Mouse (Mus musculus) thymus, adult 2 months (tissue): ENCODE measurements around the gene Pnck. TPM values are rescaled to one million over a fixed set of nuclear protein-coding genes. Genes with fewer than 3 reads are reported as not detected.

ENCODE experiments used
- DNase-seq: peaks from one replicate; pipeline ENCODE4 v3.0.0; 2021
- H3K27ac ChIP-seq: fragments of 200-500 bp; 2 replicates; pipeline ENCODE4 v1.5.1; 2012; ENCODE audit warnings: low read length, control low read depth; ENCODE audit not compliant: control insufficient read depth, insufficient read depth
- H3K27me3 ChIP-seq: fragments of 200-500 bp; 2 replicates; pipeline ENCODE4 v1.6.1; 2012; ENCODE audit warnings: mild to moderate bottlenecking, low read length, moderate library complexity, mixed read lengths; ENCODE audit not compliant: control insufficient read depth, insufficient read depth
- H3K36me3 ChIP-seq: fragments of 200-500 bp; 2 replicates; pipeline ENCODE4 v1.6.1; 2012; ENCODE audit warnings: mild to moderate bottlenecking, low read length, moderate library complexity; ENCODE audit not compliant: control insufficient read depth, insufficient read depth
- H3K4me1 ChIP-seq: fragments of 200-500 bp; replicated peaks from 2 replicates; pipeline ENCODE4 v1.6.1; 2012; ENCODE audit warnings: low read length; ENCODE audit not compliant: control insufficient read depth, insufficient read depth
- H3K4me3 ChIP-seq: fragments of 200-500 bp; 2 replicates; pipeline ENCODE4 v1.5.1; 2012; ENCODE audit warnings: mild to moderate bottlenecking, low read length, control low read depth, moderate library complexity; ENCODE audit not compliant: control insufficient read depth, insufficient read depth
- CTCF ChIP-seq: fragments of 200-500 bp; IDR thresholded peaks from 2 replicates; pipeline ENCODE4 v1.5.1; 2012; ENCODE audit warnings: mild to moderate bottlenecking, control low read depth, low read length, moderate library complexity, borderline replicate concordance; ENCODE audit not compliant: control insufficient read depth, poor library complexity, insufficient read depth; ENCODE audit errors: extremely low read depth
- POLR2A ChIP-seq: fragments of 200-500 bp; IDR thresholded peaks from 2 replicates; pipeline ENCODE4 v1.6.1; 2012; ENCODE audit warnings: mild to moderate bottlenecking, low read length, control low read depth, moderate library complexity; ENCODE audit not compliant: control insufficient read depth, poor library complexity, insufficient read depth; ENCODE audit errors: extremely low read depth
- WGBS: fragments of 180-500 bp; shearing (Covaris S2); methylation state at CpG from one replicate; pipeline ENCODE4 v1.1.7; 2018; 5-methylcytosine and 5-hydroxymethylcytosine counted together
- polyA plus RNA-seq: library from polyadenylated mRNA; depleted of rRNA; stranded (reverse); fragments of >200 nt; gene quantifications from 2 replicates; pipeline ENCODE4 v1.2.3, GENCODE M21; 2012; rRNA removed

Pnck gene
- polyA plus RNA-seq, 1 experiment = 6.9 TPM

DNA sequence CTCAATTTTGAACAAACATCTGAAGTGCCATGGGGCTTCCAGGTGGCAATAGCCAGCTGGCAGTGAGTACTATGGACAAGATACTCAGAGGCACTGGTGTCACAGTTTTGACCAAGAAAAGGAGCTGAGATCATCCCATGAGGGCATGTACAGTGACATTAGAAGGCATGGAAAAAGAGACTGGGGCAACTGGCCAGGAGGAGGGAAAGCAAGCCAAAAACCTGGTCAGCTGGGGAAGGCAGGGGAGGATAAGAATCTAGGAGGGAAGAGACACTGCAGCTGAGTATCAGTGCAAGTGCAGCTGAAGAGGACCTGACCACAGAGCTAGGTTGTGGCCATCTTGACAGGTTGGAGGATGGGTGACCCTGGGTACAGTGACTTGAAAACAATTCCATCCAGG is 32.9 kb downstream of the Pnck start:
- H3K27me3 ChIP-seq = no peaks in the 10 kb centered on the region
- TF ChIP-seq CTCF (no peak), POLR2A (no peak)
- 0 out of 2 replicates have a peak, but pooled peaks cover 2% of the 10 kb centered on the region for H3K4me1 ChIP-seq

GRCm38 (mm10) chrX:73619890-73620289 is 40.0 kb downstream of the Pnck start:
- H3K4me1 ChIP-seq = no peaks in the 10 kb centered on the region
- H3K27ac ChIP-seq = no peak overlapping the region
- H3K36me3 ChIP-seq = no peaks in the 10 kb centered on the region
- TF ChIP-seq CTCF (no peak), POLR2A (no peak)
- no peaks in the 10 kb centered on the region for H3K27me3 ChIP-seq
- no peak overlapping the region for H3K4me3 ChIP-seq
- WGBS = 100% methylated on average over 2 of the region's 2 CpGs
- no peak for DNase-seq

More for the DNA sequence above, 32.9 kb downstream of the Pnck start:
- no peak for DNase-seq
- H3K36me3 ChIP-seq = no peaks in the 10 kb centered on the region
- no peak overlapping the region for H3K27ac ChIP-seq
- no peak overlapping the region for H3K4me3 ChIP-seq

- no peaks in the 10 kb centered on the region for H3K4me1 ChIP-seq
- H3K4me3 ChIP-seq = no peak overlapping the region
- no peaks in the 10 kb centered on the region for H3K27me3 ChIP-seq
- TF ChIP-seq POLR2A (no peak), CTCF (no peak)
- no peak overlapping the region for H3K27ac ChIP-seq
- no peak for DNase-seq
- no peaks in the 10 kb centered on the region for H3K36me3 ChIP-seq
Measured at GRCm38 (mm10) chrX:73619401-73619800, 40.5 kb downstream of the Pnck start.

DNA sequence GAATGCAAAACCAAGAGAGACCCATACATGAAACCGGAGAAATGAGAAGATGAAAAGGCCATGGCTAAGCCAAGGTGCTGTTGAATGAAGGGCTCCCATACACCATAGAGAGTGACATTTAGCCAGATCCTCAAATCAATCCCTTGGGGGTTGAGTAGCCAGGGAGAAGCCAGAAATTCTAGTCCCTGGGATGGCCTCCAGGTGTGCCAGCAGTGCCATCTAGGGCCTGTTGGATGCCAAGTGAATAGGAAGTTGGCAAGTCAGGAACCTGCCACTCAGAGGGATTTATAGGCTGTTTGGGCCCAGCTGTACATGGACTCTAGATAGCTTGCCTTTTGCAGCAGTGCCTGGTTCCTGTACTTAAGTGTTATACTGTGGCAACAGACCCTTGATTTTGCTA is 44.0 kb downstream of the Pnck start:
- 89% methylated on average over 1 of the region's 1 CpGs for WGBS
- H3K36me3 ChIP-seq = no peaks in the 10 kb centered on the region
- H3K4me3 ChIP-seq = no peak overlapping the region
- H3K27me3 ChIP-seq = no peaks in the 10 kb centered on the region
- H3K4me1 ChIP-seq = no peaks in the 10 kb centered on the region
- TF ChIP-seq POLR2A = no peak
- no peak for TF ChIP-seq CTCF
- H3K27ac ChIP-seq = no peak overlapping the region
- DNase-seq = no peak

DNA sequence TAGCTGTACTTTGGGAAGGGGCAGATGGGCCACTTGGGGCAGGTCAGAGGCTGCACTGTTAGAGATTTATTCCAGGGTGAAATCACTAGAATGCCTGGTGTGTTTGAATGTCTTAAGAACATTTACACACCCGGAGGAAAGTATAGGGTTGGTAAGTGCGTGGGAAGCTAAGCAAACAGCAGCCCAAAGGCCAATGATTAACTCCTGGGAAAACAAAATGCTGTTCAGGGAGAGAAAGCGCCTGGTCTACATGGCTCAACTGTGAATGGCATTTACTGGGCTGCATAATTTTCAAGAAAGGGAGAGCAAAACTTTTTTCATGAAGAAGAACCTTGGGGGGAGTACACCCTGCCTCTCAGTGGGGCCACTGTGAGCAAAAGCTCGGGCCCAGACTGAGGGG is 46.3 kb downstream of the Pnck start:
- Histone ChIP-seq H3K27ac (no peak overlapping the region), H3K27me3 (no peaks in the 10 kb centered on the region), H3K4me3 (no peak overlapping the region), H3K4me1 (no peaks in the 10 kb centered on the region), H3K36me3 (no peaks in the 10 kb centered on the region)
- WGBS = 88% methylated on average over 4 of the region's 4 CpGs
- DNase-seq = no peak
- TF ChIP-seq CTCF (no peak), POLR2A (no peak)

Other genes starting within 250 kb of the Pnck start
- gene Zfp92, start 249.0 kb downstream of the Pnck start, polyA plus RNA-seq = 0.03 and 0.07 TPM in 2 replicates
- 1.7 and 2.2 TPM in 2 replicates for gene Trex2, start 224.8 kb downstream of the Pnck start, polyA plus RNA-seq
- 20.8 and 21.4 TPM in 2 replicates for gene Haus7, start 201.1 kb downstream of the Pnck start, polyA plus RNA-seq
- gene Bgn, start 176.5 kb downstream of the Pnck start, polyA plus RNA-seq = 83.6 and 91.6 TPM in 2 replicates
- 0.05 and 0.06 TPM in 2 replicates for gene Atp2b3, start 157.0 kb downstream of the Pnck start, polyA plus RNA-seq
- gene Dusp9, start 20.7 kb downstream of the Pnck start, polyA plus RNA-seq = 1.1 and 1.2 TPM in 2 replicates
- gene Slc6a8, start 13.0 kb upstream of the Pnck start, polyA plus RNA-seq = 38.1 and 44.5 TPM in 2 replicates
- 45.8 and 54.4 TPM in 2 replicates for gene Bcap31, start 56.1 kb upstream of the Pnck start, polyA plus RNA-seq
- gene Abcd1, start 56.5 kb upstream of the Pnck start, polyA plus RNA-seq = 73.8 and 76.3 TPM in 2 replicates
- 0.46 and 0.86 TPM in 2 replicates for gene Plxnb3, start 97.0 kb upstream of the Pnck start, polyA plus RNA-seq
- 4.9 and 5.4 TPM in 2 replicates for gene Srpk3, start 114.3 kb upstream of the Pnck start, polyA plus RNA-seq
- 327 and 378 TPM in 2 replicates for gene Idh3g, start 126.8 kb upstream of the Pnck start, polyA plus RNA-seq
- gene Ssr4, start 126.9 kb upstream of the Pnck start, polyA plus RNA-seq = 189 and 216 TPM in 2 replicates
- 6.2 and 7.3 TPM in 2 replicates for gene Pdzd4, start 164.9 kb upstream of the Pnck start, polyA plus RNA-seq
- 0.06 and 0.26 TPM in 2 replicates for gene Avpr2, start 232.0 kb upstream of the Pnck start, polyA plus RNA-seq
- 7.1 and 7.5 TPM in 2 replicates for gene L1cam, start 236.0 kb upstream of the Pnck start, polyA plus RNA-seq